Mouse (Mus musculus) bone marrow, adult 2 months (tissue): ENCODE measurements around the gene Tmpo. TPM values are rescaled to one million over a fixed set of nuclear protein-coding genes. Genes with fewer than 3 reads are reported as not detected.
A peak's percentile ranks its signal among the peaks of the same experiment; 100 is the strongest.

Experiments used
- H3K27ac ChIP-seq: fragments of 200-500 bp; 2 replicates; pipeline ENCODE4 v1.5.1; 2012; ENCODE audit warnings: low read depth, mild to moderate bottlenecking, control low read depth, inconsistent platforms, low read length; ENCODE audit not compliant: control insufficient read depth, poor library complexity, insufficient read depth
- H3K4me1 ChIP-seq: fragments of 200-500 bp; 2 replicates; pipeline ENCODE4 v1.6.1; 2011; ENCODE audit warnings: low read length; ENCODE audit not compliant: control insufficient read depth, insufficient read depth
- H3K4me3 ChIP-seq: fragments of 200-500 bp; replicated peaks from 2 replicates; pipeline ENCODE3; 2011; ENCODE audit warnings: mild to moderate bottlenecking, low read depth, low read length, control low read depth; ENCODE audit not compliant: control insufficient read depth
- CTCF ChIP-seq: fragments of 200-500 bp; IDR thresholded peaks from 2 replicates; pipeline ENCODE4 v1.5.1; 2011; ENCODE audit warnings: low read length, control low read depth; ENCODE audit not compliant: control insufficient read depth, insufficient read depth
- POLR2A ChIP-seq: fragments of 200-500 bp; IDR thresholded peaks from 2 replicates; pipeline ENCODE4 v1.6.1; 2011; ENCODE audit warnings: low read depth, mild to moderate bottlenecking, control low read depth, low read length, borderline replicate concordance; ENCODE audit not compliant: control insufficient read depth
- WGBS: fragments of 180-500 bp; shearing (Covaris S2); methylation state at CpG from one replicate; pipeline ENCODE4 v1.1.7; 2018; 5-methylcytosine and 5-hydroxymethylcytosine counted together
- polyA plus RNA-seq: library from polyadenylated mRNA; stranded (reverse); fragments of >200 nt; gene quantifications from 2 replicates; pipeline ENCODE4 v1.2.4, GENCODE M21; 2011; ENCODE audit warnings: low replicate concordance; ENCODE audit not compliant: missing spikeins, insufficient read depth, insufficient read length

The Tmpo gene
- polyA plus RNA-seq, 1 experiment, result 212 TPM

DNA sequence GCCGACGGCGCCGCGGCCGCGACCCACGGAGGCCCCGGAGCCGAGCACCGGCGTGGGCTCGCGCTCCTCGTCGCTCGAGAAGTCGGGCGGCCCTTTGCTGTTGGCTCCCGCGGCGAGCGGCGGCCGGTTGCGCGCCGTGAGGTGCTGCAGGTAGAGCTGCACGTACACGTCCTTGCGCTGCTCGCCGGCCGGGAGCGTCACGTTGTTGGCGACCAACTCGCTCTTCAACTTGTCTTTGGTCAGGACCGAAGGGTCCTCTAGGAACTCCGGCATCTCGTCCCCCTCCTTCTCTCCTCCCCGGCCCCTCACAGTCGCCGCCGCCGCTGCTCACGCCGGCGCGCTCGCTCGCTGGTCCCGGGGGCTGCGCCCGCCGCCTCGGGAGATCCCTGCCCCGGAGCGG lies 10.1 kb downstream of the Tmpo start:
- WGBS, result under 1% methylated on average over 58 of the region's 59 CpGs
- peak overlapping the region; percentile 98 for H3K27ac ChIP-seq
- H3K4me1 ChIP-seq, result no peaks in the 10 kb centered on the region; the same call in 1 of the 2 replicates
- H3K4me3 ChIP-seq, result peak overlapping the region; percentile 97
- TF ChIP-seq CTCF (no peak), POLR2A (no peak)

- peak overlapping the region; percentile 98 for H3K27ac ChIP-seq
- H3K4me1 ChIP-seq, result no peaks in the 10 kb centered on the region; the same call in 1 of the 2 replicates
- under 1% methylated on average over 42 of the region's 50 CpGs for WGBS
- peak overlapping the region; percentile 97 for H3K4me3 ChIP-seq
- TF ChIP-seq POLR2A (peak; percentile 85; the same call in 1 of the 2 replicates), CTCF (peak; percentile 84)
These were observed 10.8 kb downstream of the Tmpo start for GRCm38 (mm10) chr10:91170143-91170941.

GRCm38 (mm10) chr10:91169414-91170065 lies 11.6 kb downstream of the Tmpo start:
- Histone ChIP-seq H3K4me3 (peak overlapping the region; percentile 73), H3K4me1 (no peaks in the 10 kb centered on the region; the same call in 1 of the 2 replicates), H3K27ac (peak overlapping the region; percentile 18; the same call in 1 of the 2 replicates)
- 5% methylated on average over 17 of the region's 17 CpGs for WGBS
- TF ChIP-seq POLR2A, result no peak
- TF ChIP-seq CTCF, result no peak

DNA sequence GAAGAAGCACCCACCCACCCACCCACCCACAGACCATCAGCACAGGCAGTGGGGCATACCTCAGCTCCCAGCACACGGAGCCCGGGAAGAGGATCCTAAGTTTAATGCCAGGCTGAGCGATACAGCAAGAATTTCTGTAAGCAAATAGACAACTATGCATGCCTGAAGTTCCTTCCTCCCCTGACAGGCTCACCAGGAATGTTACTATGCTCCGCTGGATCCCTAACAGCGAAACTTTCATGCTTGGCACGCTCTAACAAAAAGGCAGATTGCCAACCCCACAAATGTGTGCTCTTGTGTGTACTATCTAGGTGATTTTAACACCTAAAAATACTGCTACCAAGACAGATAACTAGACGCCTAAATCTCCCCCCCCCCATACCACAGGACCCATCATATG lies 13.8 kb downstream of the Tmpo start:
- no peak for TF ChIP-seq POLR2A
- no peak for TF ChIP-seq CTCF
- H3K4me3 ChIP-seq, result peak overlapping the region; percentile 33
- no peak overlapping the region for H3K27ac ChIP-seq
- WGBS, result 69% methylated on average over 7 of the region's 7 CpGs
- no peaks in the 10 kb centered on the region; the same call in 1 of the 2 replicates for H3K4me1 ChIP-seq

GRCm38 (mm10) chr10:91166890-91167289 lies 14.2 kb downstream of the Tmpo start:
- Histone ChIP-seq H3K4me1 (no peaks in the 10 kb centered on the region; the same call in 1 of the 2 replicates), H3K27ac (no peak overlapping the region), H3K4me3 (peak overlapping the region; percentile 47)
- peak; percentile 35; the same call in 1 of the 2 replicates for TF ChIP-seq CTCF
- no peak for TF ChIP-seq POLR2A
- 48% methylated on average over 5 of the region's 5 CpGs for WGBS

GRCm38 (mm10) chr10:91165850-91166249 lies 15.3 kb downstream of the Tmpo start:
- no peak overlapping the region for H3K4me3 ChIP-seq
- TF ChIP-seq CTCF, result no peak
- TF ChIP-seq POLR2A, result no peak
- no peak overlapping the region for H3K27ac ChIP-seq
- H3K4me1 ChIP-seq, result no peaks in the 10 kb centered on the region; the same call in 1 of the 2 replicates

DNA sequence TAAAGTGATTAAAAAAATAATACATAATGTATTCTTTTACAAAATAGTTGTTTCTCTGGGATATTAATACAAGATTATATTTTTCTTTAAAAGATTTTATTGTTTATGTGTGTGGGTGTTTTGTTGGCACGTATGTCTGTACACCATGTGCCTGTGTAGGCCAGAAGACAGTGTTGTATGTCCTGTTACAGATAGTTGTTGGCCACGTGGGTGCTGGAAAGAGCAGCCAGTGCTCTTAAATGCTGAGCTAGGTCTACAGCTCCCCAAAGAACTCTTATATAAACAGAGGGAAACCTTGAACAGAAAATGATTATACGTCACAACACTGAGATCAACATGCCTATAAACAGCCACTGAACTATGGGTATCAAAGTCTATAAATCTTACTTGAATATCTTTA lies 16.6 kb downstream of the Tmpo start:
- H3K27ac ChIP-seq, result no peak overlapping the region
- no peaks in the 10 kb centered on the region; the same call in 1 of the 2 replicates for H3K4me1 ChIP-seq

DNA sequence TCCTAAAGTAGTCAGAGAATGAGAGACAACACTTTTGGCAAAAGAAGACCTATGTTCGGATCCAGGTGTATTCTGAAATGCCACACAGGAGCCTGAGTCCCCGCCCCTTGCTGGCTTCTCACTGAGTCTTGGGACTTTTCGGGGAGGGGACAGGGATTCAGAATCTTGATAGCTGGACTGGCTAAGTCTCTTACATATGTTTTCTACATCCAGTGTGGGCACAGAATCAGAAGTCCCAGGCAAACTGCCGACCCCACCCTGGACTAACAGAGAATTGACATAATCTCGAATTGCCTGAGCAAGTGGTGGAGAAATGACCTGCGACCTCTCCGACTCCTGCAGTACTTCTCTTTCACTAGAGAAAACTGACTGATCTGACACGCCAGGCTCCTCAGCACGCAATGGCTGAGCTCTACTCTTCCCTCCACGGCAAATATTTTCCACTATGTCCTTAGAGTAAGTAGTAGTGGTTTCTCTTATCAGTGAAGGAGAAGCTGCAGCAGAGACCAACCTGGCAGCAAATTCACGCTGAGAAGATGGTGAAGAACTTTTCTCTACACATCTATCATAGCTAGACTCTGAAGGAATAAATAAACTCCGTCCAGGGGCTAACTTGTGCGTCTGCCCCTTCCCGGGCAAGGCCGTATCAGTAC lies 18.5 kb downstream of the Tmpo start:
- Histone ChIP-seq H3K4me1 (no peaks in the 10 kb centered on the region; the same call in 1 of the 2 replicates), H3K4me3 (no peak overlapping the region), H3K27ac (no peak overlapping the region)
- no peak for TF ChIP-seq CTCF
- TF ChIP-seq POLR2A, result no peak
- 82% methylated on average over 15 of the region's 15 CpGs for WGBS

More for the DNA sequence above, 16.6 kb downstream of the Tmpo start:
- 82% methylated on average over 3 of the region's 3 CpGs for WGBS
- H3K4me3 ChIP-seq, result no peak overlapping the region
- TF ChIP-seq POLR2A (no peak), CTCF (no peak)
